Mouse (Mus musculus) liver, adult 10 weeks (tissue): ENCODE data around the gene Lipm. TPM values are rescaled to one million over a fixed set of nuclear protein-coding genes. Genes with fewer than 3 reads are reported as not detected.

Experiments used
- polyA plus RNA-seq: library from polyadenylated mRNA; stranded (reverse); fragments of 350-450 nt; fragmentation: Illumina TruSeq; extraction: RNeasy Lipid Tissue Mini Kit (QIAGEN cat#74804); gene quantifications from one replicate; pipeline ENCODE4 v1.2.3, GENCODE M21; 2014; ENCODE audit warnings: low read depth, low replicate concordance

The Lipm gene
- not detected for polyA plus RNA-seq

DNA sequence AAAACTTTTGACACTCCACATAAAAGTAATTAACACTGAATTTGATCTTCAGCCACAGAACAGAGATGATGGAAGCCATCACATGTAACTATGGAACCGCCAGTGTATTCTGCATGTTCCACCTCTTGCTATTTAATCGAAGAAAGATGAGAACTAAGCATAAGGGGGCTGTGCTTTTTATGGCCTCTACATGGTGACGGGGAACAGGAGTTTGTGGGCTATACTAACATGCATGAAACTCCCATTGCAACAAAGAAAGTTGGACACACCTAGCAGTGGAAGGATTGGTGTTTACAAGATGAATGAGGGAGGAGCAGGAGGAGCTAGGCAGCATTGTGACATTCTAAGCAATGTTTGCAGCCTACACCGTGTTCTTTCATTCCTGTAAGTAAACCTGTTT is at the start of gene Lipm:
Gene Lipm (plus strand): TSS at position 301 of the 400 bp plus-strand sequence.

GRCm38 (mm10) chr19:34066779-34067472 is 33.8 kb upstream of the Lipm start, which contains the start of gene Lipn:
Gene Lipn, plus strand, starts transcription at chr19:34067358.

DNA sequence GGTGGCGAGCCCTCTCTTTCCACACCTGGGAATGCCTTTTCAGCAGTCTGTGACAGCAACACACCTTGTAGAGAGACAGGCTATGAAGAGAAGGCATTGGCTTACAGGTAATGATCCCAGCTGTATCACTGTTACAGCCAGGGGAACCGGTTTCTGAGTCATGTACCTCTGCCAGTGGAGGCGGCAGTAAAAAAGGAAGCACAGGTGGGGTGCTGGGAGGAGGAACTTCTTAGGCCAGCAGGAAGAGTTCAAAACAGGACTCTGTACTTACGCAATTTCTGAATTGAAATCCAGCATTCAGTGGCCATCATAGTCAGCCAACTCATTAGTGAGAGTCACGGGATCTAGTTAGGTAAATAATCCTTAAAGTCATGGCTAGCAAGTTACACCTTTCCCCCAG is 65.2 kb downstream of the Lipm start, which contains the start of gene Ankrd22:
Gene Ankrd22 (minus strand): TSS at position 163 of the 400 bp plus-strand sequence.

Other genes starting within 250 kb of the Lipm start
- not detected for gene Lipf, start 139.7 kb upstream of the Lipm start, polyA plus RNA-seq
- gene Lipk, start 92.6 kb upstream of the Lipm start, polyA plus RNA-seq, result not detected
- not detected for gene Lipn, start 33.6 kb upstream of the Lipm start, polyA plus RNA-seq
- 0.56 TPM for gene Ankrd22, start 65.1 kb downstream of the Lipm start, polyA plus RNA-seq
- 4.3 TPM for gene Stambpl1, start 91.3 kb downstream of the Lipm start, polyA plus RNA-seq
- 1.1 TPM for gene Acta2, start 154.7 kb downstream of the Lipm start, polyA plus RNA-seq
- gene Fas, start 189.7 kb downstream of the Lipm start, polyA plus RNA-seq, result 60.3 TPM